ENCODE assay signal across 8 mouse cellular contexts in genomic region chr4:57812916-57813575, GRCm38 (mm10).
DNase-seq lines count a peak whose midpoint lies in the region; ATAC-seq lines count a peak whose summit lies in the region.

No protein-coding gene starts in this region.

- H3K4me3 ChIP-seq in kidney, embryonic 15.5 days (replicated peaks), result no peak overlapping the region

- ATAC-seq in kidney, embryonic 15.5 days (replicated peaks; ENCODE audit: low FRiP score), result no peak; the same call in 1 of the 2 replicates
- no peak for ATAC-seq in frontal cortex, adult (ENCODE audit: low TSS enrichment)

- peak overlapping the region; percentile 38 for H3K27ac ChIP-seq in kidney, embryonic 15.5 days

- H3K9ac ChIP-seq in kidney, embryonic 15.5 days, result no peak overlapping the region

- peaks cover 17% of the 10 kb centered on the region for H3K4me1 ChIP-seq in kidney, embryonic 15.5 days

- H3K27me3 ChIP-seq in kidney, embryonic 15.5 days, result no peaks in the 10 kb centered on the region

- peak; percentile 20 to 35 for DNase-seq in spleen, adult 18-20 months
- no peak for DNase-seq in spleen, postnatal 14 days (ENCODE audit: low spot score in 2 of 2)
- peak; percentile 61 to 86 for DNase-seq in heart, adult 18-20 months
- DNase-seq in lung, postnatal 25 days (ENCODE audit: low spot score), result peak; percentile 70
- no peak for DNase-seq in frontal cortex, postnatal 25 days (ENCODE audit: low spot score in 2 of 2)
- no peak for DNase-seq in frontal cortex, postnatal 36 days (ENCODE audit: low spot score in 2 of 2)

- no peaks in the 10 kb centered on the region for H3K36me3 ChIP-seq in kidney, embryonic 15.5 days

- 30% methylated on average over 7 of the region's 7 CpGs for WGBS in kidney, embryonic 15.5 days

- H3K4me2 ChIP-seq in kidney, embryonic 15.5 days, result no peak overlapping the region

- no peaks in the 10 kb centered on the region for H3K9me3 ChIP-seq in kidney, embryonic 15.5 days (replicated peaks)

Comparison
In these comparisons a context has a peak if more than half of its experiments do, and no peak if none do; other contexts are left out.
1. DNase-seq: peak in spleen, adult 18-20 months (2 of 2), heart, adult 18-20 months (2 of 2) and lung, postnatal 25 days (single experiment); none in spleen, postnatal 14 days (0 of 2), frontal cortex, postnatal 25 days (0 of 2) and frontal cortex, postnatal 36 days (0 of 2).